Mouse (Mus musculus) kidney, adult 8-10 months (tissue): ENCODE data around the gene Trim5.
"Not testable (repeated sequence)": the region's sequence is repeated elsewhere in the genome, so short reads cannot be mapped to it uniquely, and the experiment has no call there.

Source experiments
- DNase-seq, 2 experiments: peaks; one replicate each; pipeline ENCODE4 v3.0.0; 2022

Gene Trim5

DNA sequence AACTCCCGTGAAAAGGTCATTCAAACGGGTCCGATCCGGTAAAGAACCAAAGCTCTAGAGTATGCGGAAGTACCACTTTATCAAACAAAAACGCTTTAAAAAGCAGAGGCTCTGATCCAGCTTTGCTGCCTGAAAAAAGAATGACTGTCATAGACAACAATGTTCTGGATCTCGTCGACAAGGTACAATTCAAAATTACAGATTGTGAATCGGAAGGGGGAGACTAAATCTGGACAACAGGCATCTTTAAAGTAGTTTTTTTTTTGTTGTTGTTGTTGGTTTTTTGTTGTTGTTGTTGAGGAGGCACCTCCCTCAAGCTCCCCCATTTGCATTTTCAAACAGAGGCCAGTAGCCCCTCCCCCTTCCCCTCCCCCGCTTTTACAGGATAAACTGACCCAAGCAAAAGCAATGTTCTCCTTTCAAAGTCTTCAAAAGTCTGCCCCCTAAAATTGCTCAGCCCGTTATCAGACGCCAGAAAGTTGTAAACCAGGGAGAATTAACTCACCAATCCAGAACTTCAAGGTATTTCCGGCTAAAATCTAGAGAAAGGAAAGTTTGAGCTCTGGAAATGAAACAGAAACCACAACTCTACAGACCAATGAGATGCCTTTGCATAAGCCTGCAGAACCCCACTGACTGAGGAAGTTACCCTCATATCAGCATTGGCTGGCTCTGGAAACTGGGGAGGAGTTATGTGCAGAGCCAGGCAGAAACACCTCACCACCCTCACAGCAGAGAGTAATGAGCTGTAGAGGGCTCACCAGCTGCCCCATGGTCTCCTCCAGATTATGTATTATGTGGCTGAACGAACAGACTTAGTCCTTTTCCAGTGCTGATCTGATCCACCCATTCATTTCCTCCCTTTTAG is at the start of gene Trim5:
Trim5 (minus strand) TSS at position 519 of the 868 bp plus-strand sequence.
- not testable (repeated sequence) for DNase-seq

GRCm38 (mm10) chr7:104335547-104335946 is 47.7 kb upstream of the Trim5 start:
- DNase-seq, result not testable (repeated sequence)

- DNase-seq, result not testable (repeated sequence)
These were observed 41.3 kb upstream of the Trim5 start, which contains the start of gene Trim34b for GRCm38 (mm10) chr7:104329171-104329570. TSS of gene Trim34b (plus strand) at chr7:104329471.

DNA sequence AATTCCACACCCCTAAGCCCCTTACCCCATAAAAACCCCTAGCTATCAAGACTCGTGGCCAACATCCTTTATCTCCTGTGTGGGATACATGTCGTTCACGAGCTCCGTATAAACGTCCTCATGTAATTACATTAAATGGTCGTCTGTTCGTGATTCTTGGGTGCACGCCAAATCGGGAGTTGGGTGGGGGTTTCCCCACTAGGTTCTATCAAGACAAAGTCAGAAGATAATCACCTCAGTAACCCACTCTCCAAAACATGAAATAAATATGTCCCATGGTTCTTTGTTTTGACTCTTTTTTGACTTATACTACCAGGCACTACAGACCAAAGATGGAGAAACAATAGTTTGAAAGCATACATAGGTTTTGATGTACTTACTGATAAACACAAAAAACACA is 34.1 kb upstream of the Trim5 start:
- DNase-seq, result no peak

- not testable (repeated sequence) for DNase-seq
These were observed 27.6 kb upstream of the Trim5 start, which contains the start of gene Trim12a for GRCm38 (mm10) chr7:104315369-104316080. TSS of gene Trim12a (minus strand) at chr7:104315466.

DNA sequence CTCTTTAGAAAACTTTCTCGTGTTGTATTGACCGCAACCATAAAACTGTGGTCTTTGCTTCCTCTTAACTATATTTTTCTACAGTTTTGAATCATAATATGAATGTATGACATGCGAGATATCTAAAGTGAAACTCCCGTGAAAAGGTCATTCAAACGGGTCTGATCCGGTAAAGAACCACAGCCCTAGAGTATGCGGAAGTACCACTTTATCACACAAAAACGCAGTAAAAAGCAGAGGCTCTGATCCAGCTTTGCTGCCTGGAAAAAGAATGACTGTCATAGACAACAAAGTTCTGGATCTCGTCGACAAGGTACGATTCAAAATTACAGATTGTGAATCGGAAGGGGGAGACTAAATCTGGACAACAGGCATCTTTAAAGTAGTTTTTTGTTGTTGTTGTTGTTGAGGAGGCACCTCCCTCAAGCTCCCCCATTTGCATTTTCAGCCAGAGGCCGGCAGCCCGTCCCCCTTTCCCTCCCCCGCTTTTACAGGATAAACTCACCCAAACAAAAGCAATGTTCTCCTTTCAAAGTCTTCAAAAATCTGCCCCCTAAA is 27.0 kb upstream of the Trim5 start:
- DNase-seq, result peak; percentile 1 to 2

- no peak for DNase-seq
These were observed 3.9 kb upstream of the Trim5 start for GRCm38 (mm10) chr7:104291638-104292400.

- DNase-seq, result no peak
These were observed 2.7 kb upstream of the Trim5 start for GRCm38 (mm10) chr7:104290641-104291040.

GRCm38 (mm10) chr7:104279361-104279760 is 8.5 kb downstream of the Trim5 start:
- not testable (repeated sequence) for DNase-seq

- not testable (repeated sequence) for DNase-seq
These were observed 22.6 kb downstream of the Trim5 start for GRCm38 (mm10) chr7:104265335-104265734.

DNA sequence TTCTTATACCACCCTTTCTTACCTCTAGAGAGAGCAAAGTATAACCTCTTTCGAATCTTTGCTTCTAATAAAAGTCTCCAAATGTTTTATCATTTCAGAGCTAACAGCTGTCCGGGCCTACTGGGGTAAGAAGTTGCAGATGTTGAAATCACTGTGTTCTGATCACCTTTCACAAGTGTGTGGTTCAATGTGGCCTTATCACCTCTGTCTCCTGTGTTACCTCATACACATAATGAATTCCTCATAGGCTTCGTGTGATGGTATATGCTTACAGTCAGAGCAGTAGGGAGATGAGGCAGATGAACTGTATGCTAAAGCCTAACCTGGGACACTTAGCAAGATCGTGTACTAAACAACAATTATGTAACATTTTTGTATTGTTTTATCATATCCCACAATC is 27.5 kb downstream of the Trim5 start:
- not testable (repeated sequence) for DNase-seq

- DNase-seq, result peak; percentile 63 to 81
These were observed 43.4 kb downstream of the Trim5 start, which contains the start of gene Trim34a for GRCm38 (mm10) chr7:104244287-104245181. TSS of gene Trim34a (plus strand) at chr7:104244457.

GRCm38 (mm10) chr7:104243616-104244015 is 44.3 kb downstream of the Trim5 start:
- DNase-seq, result no peak

GRCm38 (mm10) chr7:104240857-104241256 is 47.0 kb downstream of the Trim5 start:
- no peak for DNase-seq

- DNase-seq, result peak in 1 of 2 experiments; percentile 35
These were observed 56.7 kb downstream of the Trim5 start for GRCm38 (mm10) chr7:104231203-104231602.

- DNase-seq, result peak; percentile 85 to 87
These were observed 69.0 kb downstream of the Trim5 start, which contains the start of gene Trim6 for GRCm38 (mm10) chr7:104218701-104219569. TSS of gene Trim6 (plus strand) at chr7:104218793.

DNA sequence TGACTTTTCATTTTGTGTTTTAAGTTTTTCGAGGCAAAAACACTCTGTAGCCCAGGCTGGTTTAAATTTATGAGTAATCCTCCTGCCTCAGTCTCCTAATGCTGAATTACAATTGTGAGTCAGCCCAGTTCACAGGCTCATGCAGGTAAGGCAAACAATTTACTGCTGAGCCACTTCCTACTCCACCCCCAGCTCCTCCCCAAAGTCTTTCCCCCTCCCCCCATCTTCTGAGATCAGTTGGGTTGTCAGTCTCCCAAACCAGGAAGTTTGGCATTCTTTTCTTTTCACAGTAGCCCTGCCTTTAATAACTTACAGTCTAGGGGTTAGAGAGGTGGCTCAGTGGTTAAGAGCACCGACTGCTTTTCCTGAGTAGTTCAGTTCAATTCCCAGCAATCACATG is 70.0 kb downstream of the Trim5 start:
- DNase-seq, result no peak

DNA sequence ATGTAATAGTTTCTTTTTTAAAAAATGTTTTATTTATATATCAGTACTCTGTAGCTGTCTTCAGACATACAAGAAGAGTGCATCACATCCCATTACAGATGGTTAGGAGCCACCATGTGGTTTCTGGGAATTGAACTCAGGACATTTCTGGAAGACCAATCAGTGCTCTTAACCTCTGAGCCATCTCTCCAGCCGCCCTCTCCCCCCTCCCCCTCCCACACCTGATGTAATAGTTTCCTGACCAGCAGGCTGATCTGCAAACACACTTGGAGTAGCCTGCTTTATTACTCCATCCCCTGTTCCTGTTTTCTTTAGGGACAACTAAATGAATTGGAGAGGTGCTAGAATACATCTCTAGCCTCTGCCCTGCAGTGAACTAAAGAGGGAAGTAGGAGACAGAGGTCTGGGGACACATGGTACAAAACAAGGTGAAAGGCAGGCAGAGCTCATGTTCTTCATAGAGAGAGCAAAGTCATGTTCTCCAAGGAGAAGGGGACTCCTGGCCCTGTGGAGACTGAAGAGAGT is 71.8 kb downstream of the Trim5 start:
- no peak for DNase-seq
